Mouse (Mus musculus) right cerebral cortex, postnatal 14 days (tissue): ENCODE data around the gene Olfr141.

ENCODE experiments used
- DNase-seq: peaks from one replicate; pipeline ENCODE4 v3.0.0; 2022

The Olfr141 gene

DNA sequence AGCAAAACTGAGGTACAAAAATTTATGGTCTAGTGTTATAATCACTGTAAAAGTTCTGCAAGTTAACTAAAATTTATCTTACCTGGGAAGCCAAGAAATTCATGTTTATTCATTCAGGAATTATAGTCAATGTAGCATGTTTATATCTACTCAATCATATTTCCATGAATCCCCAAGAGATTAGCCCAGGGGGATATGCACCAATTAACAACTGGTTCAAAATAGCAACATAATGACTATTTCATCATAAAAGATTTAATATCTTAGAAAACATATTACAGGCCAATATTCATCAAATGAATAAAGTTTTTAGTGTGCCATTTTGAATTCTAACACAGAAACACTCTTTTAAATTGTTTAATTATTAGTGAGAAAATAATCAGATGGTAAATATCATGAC, at the start of gene Olfr141:
Olfr141 (minus strand) TSS at position 101 of the 400 bp plus-strand sequence.
- no peak for DNase-seq

DNA sequence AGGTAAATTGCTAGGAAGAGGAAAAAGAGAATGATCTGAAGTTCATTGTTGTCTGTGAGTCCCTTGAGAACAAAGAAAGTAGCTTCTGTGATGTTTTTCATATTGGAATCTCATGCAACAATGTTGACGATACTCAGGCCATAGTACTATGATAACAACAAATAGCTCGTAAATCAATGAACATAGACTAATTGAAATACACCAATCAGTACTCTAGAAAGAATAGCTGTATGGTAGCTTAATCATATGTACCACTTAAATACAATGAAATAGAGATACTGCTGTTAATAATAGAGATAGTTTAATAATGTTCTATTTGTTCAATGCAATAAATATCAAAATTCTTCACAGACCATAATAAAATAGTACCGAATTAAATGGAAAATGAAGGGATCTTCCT, 41.8 kb upstream of the Olfr141 start, which contains the start of gene Olfr1095:
Olfr1095 (minus strand) TSS at position 101 of the 400 bp plus-strand sequence.
- no peak for DNase-seq

DNA sequence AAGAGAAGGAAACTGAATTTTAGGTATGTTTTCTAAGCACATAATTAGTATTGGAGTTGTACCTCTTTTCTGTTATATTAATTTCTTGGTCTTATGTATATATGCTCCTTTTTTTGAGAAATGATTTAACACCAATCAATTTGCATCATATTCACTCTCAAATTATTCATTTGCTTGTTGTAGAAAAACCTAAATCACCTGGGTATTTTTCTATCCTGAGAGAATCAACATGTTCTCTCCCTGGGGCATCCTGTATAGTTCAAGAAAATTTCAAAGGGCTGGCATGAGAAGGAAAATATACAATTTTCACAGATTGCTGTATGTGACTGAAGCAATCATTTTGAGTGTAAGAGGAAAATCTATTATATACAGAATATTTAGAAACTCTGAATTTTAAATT, 14.5 kb upstream of the Olfr141 start, which contains the start of gene Olfr1094:
Olfr1094 (plus strand) TSS at position 301 of the 400 bp plus-strand sequence.
- DNase-seq, result no peak

DNA sequence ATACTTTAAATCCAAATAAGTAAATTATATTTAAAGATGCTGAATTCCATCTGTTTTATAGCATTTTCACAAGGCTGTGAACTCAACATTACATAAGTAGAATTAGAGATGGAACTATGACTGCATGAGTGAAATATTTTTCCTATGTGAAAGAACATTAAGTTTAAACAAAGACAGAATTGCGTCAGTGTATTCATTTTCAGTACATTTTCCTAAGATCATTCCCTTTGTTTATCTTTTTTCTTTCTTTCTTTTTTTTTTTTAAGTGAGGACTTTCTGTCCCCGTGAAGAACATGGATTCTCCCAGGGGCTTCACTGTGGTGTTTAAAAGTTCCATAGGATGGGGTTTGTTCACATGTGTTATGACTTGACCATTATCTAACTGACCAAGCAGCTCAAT, 27.6 kb downstream of the Olfr141 start, which contains the start of gene Olfr1093:
Olfr1093 (plus strand) TSS at position 301 of the 400 bp plus-strand sequence.
- no peak for DNase-seq

DNA sequence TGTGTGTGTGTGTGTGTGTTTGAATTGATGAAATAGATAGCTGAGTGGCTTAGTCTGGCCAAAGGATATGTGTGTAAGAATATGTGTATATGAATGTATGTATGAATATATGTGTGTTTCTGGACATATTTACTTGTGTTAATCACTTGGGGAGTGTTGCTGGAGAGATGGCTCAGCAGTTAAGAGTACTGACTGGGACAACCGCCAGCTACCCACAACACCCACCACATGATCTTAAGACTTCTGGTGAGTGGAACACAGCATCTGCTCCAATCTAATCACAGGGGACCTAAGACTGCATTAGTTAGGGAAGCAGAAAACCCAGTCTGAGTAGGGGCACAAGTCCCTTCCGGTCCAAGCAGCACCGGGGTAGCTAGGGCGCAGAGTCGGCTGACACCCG, 48.8 kb downstream of the Olfr141 start:
- DNase-seq, result no peak

DNA sequence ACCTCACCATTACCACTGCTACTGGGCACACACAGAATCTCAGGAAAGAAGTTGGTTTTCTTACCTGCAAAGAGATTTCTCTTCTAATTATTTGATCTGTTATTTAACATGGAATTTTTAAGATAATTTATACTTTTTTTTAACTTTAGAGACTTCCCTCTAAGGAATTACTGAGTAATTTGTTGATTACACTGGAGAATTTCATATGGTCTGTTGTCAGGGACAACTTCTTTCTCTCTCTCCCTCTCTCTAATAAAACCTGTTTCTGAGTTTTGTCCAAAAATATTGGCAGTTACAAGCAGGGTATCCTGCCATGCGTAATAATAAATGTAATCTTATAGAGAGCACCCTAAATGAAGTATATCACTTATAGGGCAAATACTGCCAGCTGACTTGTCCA, 50.9 kb downstream of the Olfr141 start, which contains the start of gene Olfr1090:
Olfr1090 (minus strand) TSS at position 101 of the 400 bp plus-strand sequence.
- DNase-seq, result no peak
